Mouse (Mus musculus) cerebellum, adult 2 months (tissue): ENCODE results near the gene Alk.

Experiments used
- CTCF ChIP-seq: fragments of 200-500 bp; IDR thresholded peaks from 2 replicates; pipeline ENCODE4 v1.5.1; 2011; ENCODE audit warnings: low read depth, mild to moderate bottlenecking, control low read depth, low read length, moderate library complexity, borderline replicate concordance; ENCODE audit not compliant: insufficient read depth
- POLR2A ChIP-seq: fragments of 200-500 bp; IDR thresholded peaks from 2 replicates; pipeline ENCODE4 v1.6.1; 2011; ENCODE audit warnings: low read length, control low read depth, borderline replicate concordance; ENCODE audit not compliant: insufficient read depth

DNA sequence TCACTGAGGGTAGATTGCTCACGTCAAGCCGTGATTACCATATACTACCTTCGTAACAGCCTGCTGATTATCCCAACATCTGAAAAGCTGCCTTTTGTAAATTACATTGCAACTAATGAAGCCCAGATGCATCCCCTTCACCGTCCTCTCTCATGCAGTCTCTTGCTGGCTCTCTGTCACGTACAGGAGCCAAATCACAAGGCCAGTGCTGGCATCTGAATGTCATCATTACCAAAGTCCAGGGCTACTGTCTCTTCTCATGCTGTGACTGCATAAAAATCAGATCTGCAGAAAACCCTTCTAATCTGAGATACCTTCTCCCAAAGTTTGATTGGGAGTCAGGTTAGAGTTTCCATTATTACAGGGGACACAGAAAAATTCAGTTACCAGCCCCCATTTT, 351.0 kb downstream of the Alk start:
- TF ChIP-seq POLR2A: no peak
- no peak for TF ChIP-seq CTCF
